Mouse (Mus musculus): ENCODE data around the gene Esrrb. TPM values are rescaled to one million over a fixed set of nuclear protein-coding genes. Genes with fewer than 3 reads are reported as not detected.

Esrrb gene
- polyA plus RNA-seq, 1 experiment from 2014 or later, result 0.42 TPM

- Histone ChIP-seq H3K9ac (ENCODE audit: low read depth, low read length) (no peak overlapping the region), H3K9me3 (ENCODE audit: control insufficient read depth) (no peaks in the 10 kb centered on the region), H3K4me1 (replicated peaks; ENCODE audit: control insufficient read depth, insufficient read depth, low read length) (no peaks in the 10 kb centered on the region), H3K27me3 (replicated peaks; ENCODE audit: control insufficient read depth, insufficient read depth, low read length) (0 out of 2 replicates have a peak, but pooled peaks cover 1% of the 10 kb centered on the region), H3K4me2 (replicated peaks; ENCODE audit: low read depth) (no peak overlapping the region), H3K36me3 (ENCODE audit: control insufficient read depth, insufficient read depth) (no peaks in the 10 kb centered on the region), H3K4me3 (ENCODE audit: low read depth, low read length) (no peak overlapping the region), H3K27ac (ENCODE audit: low read depth, low read length) (no peak overlapping the region)
- no peak for ATAC-seq
- no peak for TF ChIP-seq CTCF (IDR thresholded peaks at IDR 0.05; ENCODE audit: low read depth)
- WGBS, result 83% methylated on average over 17 of the region's 17 CpGs
These were observed 9.9 kb downstream of the Esrrb start for GRCm38 (mm10) chr12:86370611-86371383.

- Histone ChIP-seq H3K9ac (ENCODE audit: low read depth, low read length) (no peak overlapping the region), H3K9me3 (ENCODE audit: control insufficient read depth) (no peaks in the 10 kb centered on the region), H3K36me3 (ENCODE audit: control insufficient read depth, insufficient read depth) (no peaks in the 10 kb centered on the region), H3K4me2 (replicated peaks; ENCODE audit: low read depth) (no peak overlapping the region), H3K27me3 (replicated peaks; ENCODE audit: control insufficient read depth, insufficient read depth, low read length) (no peaks in the 10 kb centered on the region), H3K4me3 (ENCODE audit: low read depth, low read length) (no peak overlapping the region), H3K27ac (ENCODE audit: low read depth, low read length) (no peak overlapping the region), H3K4me1 (replicated peaks; ENCODE audit: control insufficient read depth, insufficient read depth, low read length) (no peaks in the 10 kb centered on the region)
- no peak for ATAC-seq
- WGBS, result 77% methylated on average over 8 of the region's 8 CpGs
- TF ChIP-seq CTCF (IDR thresholded peaks at IDR 0.05; ENCODE audit: low read depth), result no peak
These were observed 13.4 kb downstream of the Esrrb start for GRCm38 (mm10) chr12:86374286-86374685.

GRCm38 (mm10) chr12:86379672-86380213 lies 18.8 kb downstream of the Esrrb start:
- WGBS, result 19% methylated on average over 15 of the region's 15 CpGs
- Histone ChIP-seq H3K27me3 (replicated peaks; ENCODE audit: control insufficient read depth, insufficient read depth, low read length) (no peaks in the 10 kb centered on the region), H3K4me3 (ENCODE audit: low read depth, low read length) (no peak overlapping the region), H3K9ac (ENCODE audit: low read depth, low read length) (no peak overlapping the region), H3K9me3 (ENCODE audit: control insufficient read depth) (no peaks in the 10 kb centered on the region), H3K4me2 (replicated peaks; ENCODE audit: low read depth) (no peak overlapping the region), H3K27ac (ENCODE audit: low read depth, low read length) (no peak overlapping the region), H3K36me3 (ENCODE audit: control insufficient read depth, insufficient read depth) (no peaks in the 10 kb centered on the region), H3K4me1 (replicated peaks; ENCODE audit: control insufficient read depth, insufficient read depth, low read length) (no peaks in the 10 kb centered on the region)
- no peak for ATAC-seq
- no peak for TF ChIP-seq CTCF (IDR thresholded peaks at IDR 0.05; ENCODE audit: low read depth)

- Histone ChIP-seq H3K4me1 (replicated peaks; ENCODE audit: control insufficient read depth, insufficient read depth, low read length) (no peaks in the 10 kb centered on the region), H3K4me2 (replicated peaks; ENCODE audit: low read depth) (no peak overlapping the region), H3K9me3 (ENCODE audit: control insufficient read depth) (no peaks in the 10 kb centered on the region), H3K27ac (ENCODE audit: low read depth, low read length) (no peak overlapping the region), H3K4me3 (ENCODE audit: low read depth, low read length) (no peak overlapping the region), H3K27me3 (replicated peaks; ENCODE audit: control insufficient read depth, insufficient read depth, low read length) (no peaks in the 10 kb centered on the region), H3K9ac (ENCODE audit: low read depth, low read length) (no peak overlapping the region), H3K36me3 (ENCODE audit: control insufficient read depth, insufficient read depth) (no peaks in the 10 kb centered on the region)
- no peak for TF ChIP-seq CTCF (IDR thresholded peaks at IDR 0.05; ENCODE audit: low read depth)
- WGBS, result 27% methylated on average over 6 of the region's 6 CpGs
- ATAC-seq, result no peak
These were observed 22.9 kb downstream of the Esrrb start for GRCm38 (mm10) chr12:86383803-86384202.

- 67% methylated on average over 10 of the region's 10 CpGs for WGBS
- no peak for TF ChIP-seq CTCF (IDR thresholded peaks at IDR 0.05; ENCODE audit: low read depth)
- no peaks in the 10 kb centered on the region for H3K9me3 ChIP-seq (ENCODE audit: control insufficient read depth)
- no peaks in the 10 kb centered on the region for H3K4me1 ChIP-seq (replicated peaks; ENCODE audit: control insufficient read depth, insufficient read depth, low read length)
- H3K9ac ChIP-seq (ENCODE audit: low read depth, low read length), result no peak overlapping the region
- no peak overlapping the region for H3K4me3 ChIP-seq (ENCODE audit: low read depth, low read length)
- H3K4me2 ChIP-seq (replicated peaks; ENCODE audit: low read depth), result no peak overlapping the region
- H3K27ac ChIP-seq (ENCODE audit: low read depth, low read length), result no peak overlapping the region
- H3K27me3 ChIP-seq (replicated peaks; ENCODE audit: control insufficient read depth, insufficient read depth, low read length), result no peaks in the 10 kb centered on the region
- H3K36me3 ChIP-seq (ENCODE audit: control insufficient read depth, insufficient read depth), result no peaks in the 10 kb centered on the region
- no peak for ATAC-seq
These were observed 26.9 kb downstream of the Esrrb start for GRCm38 (mm10) chr12:86387671-86388270.

- Histone ChIP-seq H3K4me1 (replicated peaks; ENCODE audit: control insufficient read depth, insufficient read depth, low read length) (no peaks in the 10 kb centered on the region), H3K9ac (ENCODE audit: low read depth, low read length) (no peak overlapping the region), H3K4me2 (replicated peaks; ENCODE audit: low read depth) (no peak overlapping the region), H3K9me3 (ENCODE audit: control insufficient read depth) (no peaks in the 10 kb centered on the region), H3K27me3 (replicated peaks; ENCODE audit: control insufficient read depth, insufficient read depth, low read length) (no peaks in the 10 kb centered on the region), H3K36me3 (ENCODE audit: control insufficient read depth, insufficient read depth) (no peaks in the 10 kb centered on the region), H3K4me3 (ENCODE audit: low read depth, low read length) (no peak overlapping the region), H3K27ac (ENCODE audit: low read depth, low read length) (no peak overlapping the region)
- ATAC-seq, result no peak
- WGBS, result 85% methylated on average over 12 of the region's 12 CpGs
- no peak for TF ChIP-seq CTCF (IDR thresholded peaks at IDR 0.05; ENCODE audit: low read depth)
These were observed 33.9 kb downstream of the Esrrb start for GRCm38 (mm10) chr12:86394773-86395172.
